Mouse (Mus musculus): Measurements from ENCODE around the gene Zfp672.

- TF ChIP-seq CTCF (IDR thresholded peaks at IDR 0.05; ENCODE audit: control insufficient read depth, insufficient read depth, low read length) (no peak), POLR2A (IDR thresholded peaks at IDR 0.05; ENCODE audit: borderline replicate concordance, control insufficient read depth, low read depth, low read length) (no peak)
Measured at GRCm38 (mm10) chr11:58326781-58327180, 3.4 kb downstream of the Zfp672 start.
